Mouse (Mus musculus): Measurements from ENCODE around the gene Olfr1426. TPM values are rescaled to one million over a fixed set of nuclear protein-coding genes. Genes with fewer than 3 reads are reported as not detected.
"Not testable (repeated sequence)": the region's sequence is repeated elsewhere in the genome, so short reads cannot be mapped to it uniquely, and the experiment has no call there.

The Olfr1426 gene
- not detected in 2 replicates for polyA plus RNA-seq (2016; fragmentation: Nextera tagmentation; extraction: Ambion mirVana)

DNA sequence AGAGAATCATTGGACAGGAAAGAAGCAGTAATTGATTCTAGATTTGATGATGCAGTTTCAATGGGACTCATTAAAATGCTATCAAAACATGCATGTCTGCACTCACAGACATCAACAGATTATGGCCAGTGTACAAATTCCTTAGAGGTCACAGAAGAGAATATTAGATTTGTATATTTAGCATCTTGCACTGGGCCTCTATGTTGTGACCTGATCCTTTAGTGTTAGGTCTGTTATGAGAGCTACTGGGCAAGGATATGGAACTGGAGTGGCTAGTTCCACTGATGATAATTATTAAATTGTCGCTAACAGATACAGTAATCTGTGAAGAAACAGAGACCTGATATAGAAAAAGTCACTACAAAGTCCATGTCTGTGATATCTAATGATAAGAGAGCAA lies at the start of gene Olfr1426:
TSS of gene Olfr1426 (minus strand) at position 101 of the 400 bp plus-strand sequence.
- no peaks in the 10 kb centered on the region for H3K4me1 ChIP-seq
- H3K9me3 ChIP-seq: no peaks in the 10 kb centered on the region
- H3K27ac ChIP-seq (replicated peaks): no peak within 1 kb of the TSS
- H3K4me3 ChIP-seq: no peak within 1 kb of the TSS
- H3K36me3 ChIP-seq (replicated peaks): no peaks in the 10 kb centered on the region
- DNase-seq (ENCODE audit: low spot score): no peak
- WGBS: 67% methylated on average over 1 of the region's 1 CpGs
- H3K27me3 ChIP-seq (replicated peaks; ENCODE audit: low read depth, poor library complexity, severe bottlenecking): no peaks in the 10 kb centered on the region

DNA sequence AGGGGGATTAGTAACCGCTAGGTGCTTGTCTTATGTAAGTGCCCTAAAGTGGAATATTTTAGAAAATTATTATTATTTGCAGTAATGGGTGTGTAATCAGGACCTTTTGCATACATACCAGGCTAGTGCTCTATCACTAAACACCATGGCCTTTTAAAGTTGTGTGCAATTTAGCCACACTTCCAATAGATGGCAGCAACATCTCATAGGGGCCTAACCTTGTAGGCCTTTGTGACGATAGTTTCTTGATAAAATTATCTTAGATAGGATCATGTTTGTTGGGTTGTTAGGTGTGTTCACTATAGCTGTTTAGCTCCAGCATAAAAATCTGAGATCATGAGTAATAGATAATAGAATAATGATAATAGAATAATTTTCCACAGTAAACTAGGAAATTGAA lies 42.5 kb upstream of the Olfr1426 start:
- no peak for DNase-seq (ENCODE audit: low spot score)
- Histone ChIP-seq H3K27ac (replicated peaks) (no peak overlapping the region), H3K9me3 (no peaks in the 10 kb centered on the region), H3K4me3 (no peak overlapping the region), H3K4me1 (no peaks in the 10 kb centered on the region), H3K27me3 (replicated peaks; ENCODE audit: low read depth, poor library complexity, severe bottlenecking) (no peaks in the 10 kb centered on the region), H3K36me3 (replicated peaks) (no peaks in the 10 kb centered on the region)
- WGBS: 32% methylated on average over 2 of the region's 2 CpGs

DNA sequence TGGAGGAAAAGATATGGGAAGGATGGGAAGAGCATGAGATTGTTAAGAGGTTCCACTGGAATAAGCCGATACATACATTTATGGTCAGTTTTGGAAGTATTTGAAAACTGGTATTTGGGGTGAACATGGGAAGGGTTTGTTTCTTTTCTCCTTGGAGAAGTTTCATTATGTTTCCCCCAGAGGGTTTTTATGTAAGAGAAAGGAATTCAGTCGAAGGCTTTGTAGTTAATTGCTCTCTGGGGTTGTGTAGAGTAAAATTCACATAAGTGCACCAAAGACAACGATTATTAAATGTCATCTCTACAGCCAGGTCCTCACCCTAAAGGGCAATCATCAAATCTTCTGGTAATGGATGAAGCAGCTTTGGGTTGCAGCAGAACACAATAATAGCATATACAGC lies 31.3 kb upstream of the Olfr1426 start, which contains the start of gene Olfr76:
TSS of gene Olfr76 (minus strand) at position 101 of the 400 bp plus-strand sequence.
- H3K36me3 ChIP-seq (replicated peaks): no peaks in the 10 kb centered on the region
- no peaks in the 10 kb centered on the region for H3K9me3 ChIP-seq
- 74% methylated on average over 3 of the region's 3 CpGs for WGBS
- no peaks in the 10 kb centered on the region for H3K4me1 ChIP-seq
- H3K4me3 ChIP-seq: no peak within 1 kb of the TSS
- H3K27ac ChIP-seq (replicated peaks): no peak within 1 kb of the TSS
- H3K27me3 ChIP-seq (replicated peaks; ENCODE audit: low read depth, poor library complexity, severe bottlenecking): no peaks in the 10 kb centered on the region
- no peak for DNase-seq (ENCODE audit: low spot score)

DNA sequence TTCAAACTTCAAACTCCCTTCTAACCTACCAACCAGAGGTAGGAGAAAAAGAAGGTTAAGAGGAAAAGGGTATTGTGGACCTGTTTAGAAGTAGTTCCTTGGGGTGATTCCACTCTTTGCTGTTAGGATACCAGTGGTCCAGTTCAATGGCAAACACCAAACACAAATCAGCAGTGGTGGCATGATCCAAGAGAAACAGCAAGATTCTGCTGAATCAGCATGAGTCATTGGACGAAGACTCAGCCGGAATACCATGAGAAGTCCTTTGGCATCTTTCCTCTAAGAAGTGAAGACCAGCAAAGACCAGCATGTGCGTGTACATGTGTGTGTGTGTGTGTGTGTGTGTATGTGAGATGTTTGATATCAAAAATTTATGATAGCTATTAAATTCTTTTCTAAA lies 24.7 kb upstream of the Olfr1426 start:
- Histone ChIP-seq H3K4me3 (no peak overlapping the region), H3K9me3 (no peaks in the 10 kb centered on the region), H3K4me1 (no peaks in the 10 kb centered on the region), H3K36me3 (replicated peaks) (no peaks in the 10 kb centered on the region), H3K27me3 (replicated peaks; ENCODE audit: low read depth, poor library complexity, severe bottlenecking) (no peaks in the 10 kb centered on the region), H3K27ac (replicated peaks) (no peak overlapping the region)
- DNase-seq (ENCODE audit: low spot score): no peak
- 90% methylated on average over 3 of the region's 3 CpGs for WGBS

DNA sequence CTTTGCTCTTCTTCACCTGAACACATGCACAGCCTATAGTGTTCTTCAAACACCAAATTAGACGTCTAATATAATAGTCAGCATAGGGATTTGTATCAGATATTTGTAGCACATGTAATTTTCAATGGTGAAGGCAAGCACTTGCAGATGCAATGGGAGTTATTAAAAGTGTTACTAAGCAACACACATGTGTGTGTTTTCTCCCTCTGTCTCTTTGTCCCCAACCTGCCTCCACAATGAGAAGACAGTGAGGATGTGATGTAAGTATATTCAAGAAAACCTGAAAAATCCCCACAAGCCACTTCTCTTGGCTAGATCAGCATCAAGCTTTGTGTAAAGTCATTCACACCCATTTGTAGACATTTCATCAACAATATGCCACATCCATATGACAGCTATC lies 24.0 kb upstream of the Olfr1426 start, which contains the start of gene Olfr1428:
TSS of gene Olfr1428 (minus strand) at position 101 of the 400 bp plus-strand sequence.
- no peaks in the 10 kb centered on the region for H3K4me1 ChIP-seq
- WGBS: 79% methylated on average over 1 of the region's 1 CpGs
- no peak for DNase-seq (ENCODE audit: low spot score)

DNA sequence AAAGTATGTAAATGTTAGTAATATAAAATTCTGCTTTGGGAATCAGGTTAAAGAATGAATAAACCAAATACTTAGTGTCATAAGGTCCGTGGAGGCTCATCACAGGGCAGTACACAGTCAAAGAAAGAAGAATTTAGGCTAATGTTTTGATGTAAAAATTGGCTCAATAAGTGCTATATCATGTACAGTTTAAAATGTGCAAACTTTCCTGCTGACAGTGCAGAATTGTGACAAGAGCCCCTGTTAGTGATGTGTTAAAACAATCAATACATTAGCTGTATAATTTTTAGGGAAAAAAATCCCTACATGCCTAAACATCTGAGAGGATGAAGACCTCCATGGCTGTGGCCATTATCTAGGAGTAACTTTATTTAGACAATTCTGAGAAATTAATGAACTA lies 22.0 kb upstream of the Olfr1426 start:
- 78% methylated on average over 1 of the region's 1 CpGs for WGBS
- Histone ChIP-seq H3K27ac (replicated peaks) (no peak overlapping the region), H3K4me3 (no peak overlapping the region), H3K27me3 (replicated peaks; ENCODE audit: low read depth, poor library complexity, severe bottlenecking) (no peaks in the 10 kb centered on the region), H3K9me3 (no peaks in the 10 kb centered on the region), H3K4me1 (no peaks in the 10 kb centered on the region), H3K36me3 (replicated peaks) (no peaks in the 10 kb centered on the region)
- DNase-seq (ENCODE audit: low spot score): no peak

More for the DNA sequence above, 24.0 kb upstream of the Olfr1426 start, which contains the start of gene Olfr1428:
- no peaks in the 10 kb centered on the region for H3K9me3 ChIP-seq
- no peak within 1 kb of the TSS for H3K27ac ChIP-seq (replicated peaks)
- H3K36me3 ChIP-seq (replicated peaks): no peaks in the 10 kb centered on the region
- no peak within 1 kb of the TSS for H3K4me3 ChIP-seq
- H3K27me3 ChIP-seq (replicated peaks; ENCODE audit: low read depth, poor library complexity, severe bottlenecking): no peaks in the 10 kb centered on the region

DNA sequence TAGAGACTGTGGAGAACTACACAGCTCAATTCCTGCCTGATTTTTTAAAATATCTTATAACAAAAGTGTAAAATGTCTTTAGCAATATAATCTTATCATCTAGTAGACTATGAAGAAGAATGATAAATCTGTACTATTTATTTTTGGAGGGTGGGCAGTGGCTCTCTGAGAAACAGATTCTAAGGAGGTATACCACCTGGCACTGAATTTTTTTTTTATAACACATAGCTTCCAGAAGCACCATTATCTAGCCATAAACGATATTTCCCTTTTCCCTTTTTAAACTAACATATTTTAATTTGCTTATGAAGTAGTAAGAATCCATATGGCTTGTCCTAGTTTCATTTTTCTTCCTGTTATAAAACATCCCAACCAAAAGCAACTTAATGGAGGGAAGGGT lies 12.7 kb upstream of the Olfr1426 start:
- Histone ChIP-seq H3K9me3 (no peaks in the 10 kb centered on the region), H3K27ac (replicated peaks) (no peak overlapping the region), H3K4me1 (no peaks in the 10 kb centered on the region), H3K27me3 (replicated peaks; ENCODE audit: low read depth, poor library complexity, severe bottlenecking) (no peaks in the 10 kb centered on the region), H3K4me3 (no peak overlapping the region), H3K36me3 (replicated peaks) (no peaks in the 10 kb centered on the region)
- DNase-seq (ENCODE audit: low spot score): no peak
- WGBS: 67% methylated on average over 1 of the region's 1 CpGs

DNA sequence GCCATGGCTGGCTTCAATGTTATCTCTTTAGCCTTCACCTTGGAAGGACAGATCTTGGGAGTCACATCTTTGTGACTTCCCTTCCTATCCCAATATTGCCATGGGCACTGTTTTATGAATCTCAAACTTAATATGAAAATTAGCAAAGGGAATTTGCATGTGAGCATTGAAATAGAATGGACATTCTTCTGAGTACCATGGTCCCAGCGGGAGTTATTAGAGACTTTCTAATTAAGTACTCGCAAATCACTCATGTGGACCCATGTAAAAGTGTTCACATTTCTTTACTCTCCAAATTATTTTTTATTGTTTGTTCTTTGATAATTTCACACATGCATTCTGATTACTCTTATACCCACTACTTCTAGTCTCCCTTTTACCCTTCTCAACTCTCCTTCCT lies 11.4 kb upstream of the Olfr1426 start, which contains the start of gene Olfr1427:
TSS of gene Olfr1427 (minus strand) at position 101 of the 400 bp plus-strand sequence.
- Histone ChIP-seq H3K36me3 (replicated peaks) (no peaks in the 10 kb centered on the region), H3K4me3 (no peak within 1 kb of the TSS), H3K27me3 (replicated peaks; ENCODE audit: low read depth, poor library complexity, severe bottlenecking) (no peaks in the 10 kb centered on the region), H3K4me1 (no peaks in the 10 kb centered on the region), H3K27ac (replicated peaks) (no peak within 1 kb of the TSS), H3K9me3 (no peaks in the 10 kb centered on the region)
- 93% methylated on average over 2 of the region's 2 CpGs for WGBS
- no peak for DNase-seq (ENCODE audit: low spot score)

DNA sequence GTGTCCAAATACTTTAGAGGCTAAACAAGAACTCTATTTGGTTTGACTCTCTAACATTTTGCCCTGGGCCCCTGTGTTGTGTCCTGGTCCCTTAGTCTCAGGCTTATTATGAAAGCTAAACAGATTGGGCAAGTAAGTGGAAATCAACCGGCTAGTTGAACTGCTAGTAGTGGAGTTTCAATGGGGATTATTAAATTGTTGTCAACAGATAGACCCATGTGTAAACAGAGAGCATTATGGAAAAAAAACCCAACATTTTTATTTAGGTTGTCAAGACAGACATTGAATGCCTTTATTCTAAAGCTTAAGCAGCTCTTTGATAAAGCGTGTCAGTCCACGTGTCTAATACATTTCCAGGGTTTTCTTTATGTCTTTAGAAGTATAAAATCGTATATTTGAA lies 14.2 kb downstream of the Olfr1426 start, which contains the start of gene Olfr1425:
TSS of gene Olfr1425 (minus strand) at position 101 of the 400 bp plus-strand sequence.
- not testable (repeated sequence) for DNase-seq (ENCODE audit: low spot score); H3K27ac ChIP-seq (replicated peaks); H3K36me3 ChIP-seq (replicated peaks); H3K4me1 ChIP-seq; H3K4me3 ChIP-seq; H3K27me3 ChIP-seq (replicated peaks; ENCODE audit: low read depth, poor library complexity, severe bottlenecking); H3K9me3 ChIP-seq
- 85% methylated on average over 4 of the region's 4 CpGs for WGBS

DNA sequence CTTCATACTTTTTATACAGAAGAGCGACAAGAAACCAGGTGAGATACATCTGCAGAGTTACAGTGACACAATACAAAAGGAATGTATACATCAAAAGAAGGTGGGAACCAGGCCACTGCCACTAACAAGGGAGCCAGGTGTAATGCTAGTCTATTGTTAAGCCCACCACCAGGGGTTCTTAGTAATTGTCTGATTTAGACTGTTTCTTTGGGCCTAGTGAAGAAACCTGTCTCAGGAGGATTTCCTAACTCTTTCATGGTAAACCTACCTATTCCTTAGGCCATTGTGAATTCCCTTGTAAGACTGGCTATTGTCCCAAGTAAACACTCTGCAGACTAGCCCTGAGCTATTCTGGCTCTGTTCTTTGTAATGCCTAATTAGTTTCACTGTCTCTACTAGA lies 22.3 kb downstream of the Olfr1426 start:
- H3K4me3 ChIP-seq; H3K27me3 ChIP-seq (replicated peaks; ENCODE audit: low read depth, poor library complexity, severe bottlenecking); H3K27ac ChIP-seq (replicated peaks); H3K9me3 ChIP-seq; H3K36me3 ChIP-seq (replicated peaks); DNase-seq (ENCODE audit: low spot score); H3K4me1 ChIP-seq: not testable (repeated sequence)
- WGBS: 80% methylated on average over 1 of the region's 1 CpGs

DNA sequence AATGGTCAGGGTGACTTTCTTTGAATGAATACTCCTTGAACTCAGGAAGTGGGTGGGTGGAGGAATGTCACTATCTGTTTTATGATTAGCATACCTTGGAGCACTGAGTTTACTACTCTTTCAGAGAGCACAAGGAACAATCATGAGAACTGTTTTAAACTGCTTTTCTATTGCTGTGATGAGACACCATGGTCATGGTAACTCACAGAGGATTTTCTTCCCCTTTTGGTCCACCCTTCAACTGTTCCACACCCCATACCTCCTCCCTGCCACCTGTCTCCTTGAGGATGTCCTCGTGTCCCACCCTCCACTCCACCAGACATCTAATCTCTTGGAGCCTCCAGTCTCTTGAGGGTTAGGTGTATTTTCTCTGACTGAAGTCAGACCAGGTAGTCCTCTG lies 24.0 kb downstream of the Olfr1426 start:
- H3K27ac ChIP-seq (replicated peaks); DNase-seq (ENCODE audit: low spot score); H3K4me1 ChIP-seq; H3K27me3 ChIP-seq (replicated peaks; ENCODE audit: low read depth, poor library complexity, severe bottlenecking); H3K4me3 ChIP-seq; H3K36me3 ChIP-seq (replicated peaks); H3K9me3 ChIP-seq: not testable (repeated sequence)
- WGBS: 73% methylated on average over 1 of the region's 1 CpGs

DNA sequence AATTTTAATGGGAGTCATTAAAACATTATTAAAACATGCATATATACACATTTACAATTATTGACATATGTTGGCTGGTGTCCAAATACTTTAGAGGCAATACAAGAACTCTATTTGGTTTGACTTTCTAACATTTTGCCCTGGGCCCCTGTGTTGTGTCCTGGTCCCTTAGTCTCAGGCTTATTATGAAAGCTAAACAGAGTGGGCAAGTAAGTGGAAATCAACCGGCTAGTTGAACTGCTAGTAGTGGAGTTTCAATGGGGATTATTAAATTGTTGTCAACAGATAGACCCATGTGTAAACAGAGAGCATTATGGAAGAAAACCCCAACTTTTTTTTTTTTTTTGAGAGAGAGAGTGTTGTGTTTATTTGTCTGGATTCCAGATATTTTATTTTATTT lies 29.2 kb downstream of the Olfr1426 start, which contains the start of gene Olfr1424:
TSS of gene Olfr1424 (minus strand) at position 101 of the 400 bp plus-strand sequence.
- not testable (repeated sequence) for H3K4me3 ChIP-seq; H3K27ac ChIP-seq (replicated peaks); H3K36me3 ChIP-seq (replicated peaks); H3K4me1 ChIP-seq; H3K9me3 ChIP-seq; H3K27me3 ChIP-seq (replicated peaks; ENCODE audit: low read depth, poor library complexity, severe bottlenecking); DNase-seq (ENCODE audit: low spot score)
- 85% methylated on average over 1 of the region's 1 CpGs for WGBS

DNA sequence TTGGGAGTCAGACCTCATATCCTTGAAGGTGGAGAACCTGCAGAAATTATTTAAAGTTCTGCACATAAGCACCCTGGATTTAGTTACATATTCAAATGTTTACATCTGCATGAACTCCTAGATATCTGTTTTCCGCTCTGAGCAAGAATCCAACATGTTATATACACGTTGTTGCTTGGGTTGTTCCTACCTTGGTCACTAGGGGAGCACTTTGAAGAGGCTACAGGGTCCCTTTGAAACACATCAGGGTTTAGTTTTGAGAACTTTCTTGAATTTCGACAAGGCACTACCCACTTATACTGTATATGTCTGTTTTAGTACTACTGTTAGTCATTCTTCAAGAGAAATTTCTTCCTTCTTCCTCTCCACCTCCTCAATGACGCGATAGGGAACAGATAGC lies 48.6 kb downstream of the Olfr1426 start:
- H3K27ac ChIP-seq (replicated peaks): no peak overlapping the region
- H3K4me1 ChIP-seq: no peaks in the 10 kb centered on the region
- no peaks in the 10 kb centered on the region for H3K36me3 ChIP-seq (replicated peaks)
- no peak for DNase-seq (ENCODE audit: low spot score)
- H3K9me3 ChIP-seq: no peaks in the 10 kb centered on the region
- WGBS: 91% methylated on average over 5 of the region's 5 CpGs
- H3K4me3 ChIP-seq: no peak overlapping the region
- no peaks in the 10 kb centered on the region for H3K27me3 ChIP-seq (replicated peaks; ENCODE audit: low read depth, poor library complexity, severe bottlenecking)

All from embryonic facial prominence, embryonic 10.5 days (tissue).